Mouse (Mus musculus) stomach, embryonic 15.5 days (tissue): ENCODE results near the gene Gpatch2l. TPM values are rescaled to one million over a fixed set of nuclear protein-coding genes. Genes with fewer than 3 reads are reported as not detected.

ENCODE experiments used
- ATAC-seq: fragments of 200-750 bp; cut with Nextera tagmentation; 2 replicates; pipeline ENCODE4 v1.8.0; 2017; ENCODE audit warnings: low read depth, moderate number of reproducible peaks, moderate TSS enrichment; ENCODE audit not compliant: insufficient read depth, low FRiP score
- H3K27ac ChIP-seq: fragments of 300-500 bp; sonication (generic); 2 replicates; pipeline ENCODE4 v1.5.1; 2015; ENCODE audit warnings: mild to moderate bottlenecking, inconsistent platforms
- H3K27me3 ChIP-seq: fragments of 300-500 bp; sonication (generic); replicated peaks from 2 replicates; pipeline ENCODE4 v1.6.1; 2015; ENCODE audit warnings: inconsistent platforms
- H3K36me3 ChIP-seq: fragments of 300-500 bp; sonication (generic); 2 replicates; pipeline ENCODE4 v1.6.1; 2015; ENCODE audit warnings: inconsistent platforms
- H3K4me1 ChIP-seq: fragments of 300-500 bp; sonication (generic); 2 replicates; pipeline ENCODE4 v1.6.1; 2015; ENCODE audit warnings: inconsistent platforms
- H3K4me2 ChIP-seq: fragments of 300-500 bp; sonication (generic); 2 replicates; pipeline ENCODE4 v1.6.1; 2015; ENCODE audit warnings: mild to moderate bottlenecking, inconsistent platforms
- H3K4me3 ChIP-seq: fragments of 300-500 bp; sonication (generic); replicated peaks from 2 replicates; pipeline ENCODE4 v1.5.1; 2015; ENCODE audit warnings: inconsistent platforms
- H3K9ac ChIP-seq: fragments of 300-500 bp; sonication (generic); 2 replicates; pipeline ENCODE4 v1.6.1; 2015; ENCODE audit warnings: inconsistent platforms
- H3K9me3 ChIP-seq: fragments of 300-500 bp; sonication (generic); 2 replicates; pipeline ENCODE4 v1.6.1; 2016; ENCODE audit warnings: inconsistent platforms
- WGBS: fragments of 180-500 bp; shearing (Covaris S2); methylation state at CpG from one replicate; pipeline ENCODE4 v1.1.7; 2015; 5-methylcytosine and 5-hydroxymethylcytosine counted together
- polyA plus RNA-seq: library from polyadenylated mRNA; unstranded; fragments of >200 nt; fragmentation: Nextera tagmentation; extraction: Ambion mirVana; gene quantifications from 2 replicates; pipeline ENCODE4 v1.2.1, GENCODE M21; 2015

The Gpatch2l gene
- polyA plus RNA-seq, 1 experiment from 2014 or later = 13.8 TPM

DNA sequence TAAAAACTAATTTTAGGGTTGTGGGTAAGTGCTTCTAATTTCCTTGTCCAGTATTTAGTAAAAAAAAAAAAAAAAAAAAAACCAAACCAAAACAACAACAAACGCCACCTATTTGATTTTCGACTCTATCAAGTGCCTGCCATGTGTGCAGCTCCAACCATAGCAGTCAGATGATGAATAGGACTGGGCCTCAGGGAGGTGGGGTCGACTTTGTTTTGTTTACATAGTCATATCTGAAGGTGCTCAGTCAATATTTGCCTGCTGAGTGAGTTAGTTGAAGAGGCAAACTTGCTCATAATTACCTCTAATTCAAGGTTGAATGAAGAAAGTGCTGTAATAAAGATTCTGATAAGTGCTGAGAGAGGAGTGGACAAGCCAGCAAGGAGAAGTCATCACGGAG, 7.4 kb upstream of the Gpatch2l start:
- Histone ChIP-seq H3K4me1 (no peaks in the 10 kb centered on the region), H3K36me3 (no peaks in the 10 kb centered on the region), H3K27ac (no peak overlapping the region), H3K4me2 (no peak overlapping the region), H3K27me3 (no peaks in the 10 kb centered on the region), H3K9ac (no peak overlapping the region), H3K9me3 (no peaks in the 10 kb centered on the region), H3K4me3 (no peak overlapping the region)
- WGBS = 40% methylated on average over 4 of the region's 4 CpGs
- ATAC-seq = peak; percentile 93

DNA sequence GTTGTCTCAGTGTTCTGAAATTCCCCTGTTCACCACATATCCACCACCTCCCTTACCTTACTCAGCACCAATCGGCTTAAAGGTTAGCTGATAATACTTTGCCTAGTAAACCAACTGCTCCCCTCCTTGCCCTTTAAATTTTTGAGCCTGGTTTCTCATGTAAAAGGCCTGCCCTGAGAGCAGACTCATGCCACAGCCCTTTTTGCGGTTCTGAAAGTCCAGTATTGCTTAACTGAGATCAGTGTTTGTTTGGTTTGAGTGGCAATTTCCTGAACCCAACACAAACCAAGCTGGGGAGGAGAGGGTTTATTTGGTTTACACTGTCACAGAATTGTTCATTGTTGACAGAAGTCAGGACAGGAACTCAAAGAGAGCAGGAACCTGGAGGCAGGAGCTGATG, 2.9 kb upstream of the Gpatch2l start:
- H3K9me3 ChIP-seq = no peaks in the 10 kb centered on the region
- H3K27me3 ChIP-seq = no peaks in the 10 kb centered on the region
- H3K36me3 ChIP-seq = no peaks in the 10 kb centered on the region
- no peak for ATAC-seq
- H3K4me2 ChIP-seq = no peak overlapping the region
- no peak overlapping the region for H3K4me3 ChIP-seq
- WGBS = 58% methylated on average over 2 of the region's 2 CpGs
- no peak overlapping the region for H3K27ac ChIP-seq
- H3K4me1 ChIP-seq = peaks cover 5% of the 10 kb centered on the region; the same call in 1 of the 2 replicates
- H3K9ac ChIP-seq = no peak overlapping the region

DNA sequence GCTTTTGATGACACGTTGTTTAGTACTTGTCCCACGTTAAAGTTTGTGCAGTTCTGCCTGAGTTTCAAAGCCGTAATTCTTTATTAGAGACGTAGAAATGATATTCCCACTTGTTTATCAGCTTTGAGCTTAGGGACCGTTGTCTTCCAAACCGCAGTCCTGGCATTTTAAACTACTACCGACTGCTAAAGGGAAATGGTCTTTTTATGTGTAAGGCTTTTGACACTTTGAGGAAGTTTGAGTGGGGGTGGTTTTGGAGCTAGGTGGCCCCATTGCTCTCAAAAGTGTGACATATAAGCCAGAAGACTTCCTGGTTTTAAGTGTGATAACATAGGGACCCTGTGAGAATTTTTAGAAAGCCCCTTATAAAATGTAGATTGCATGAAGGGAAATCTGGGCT, 905 bp downstream of the Gpatch2l start:
- H3K27me3 ChIP-seq = no peaks in the 10 kb centered on the region
- peak overlapping the region; percentile 89 for H3K4me3 ChIP-seq
- H3K36me3 ChIP-seq = peaks cover 11% of the 10 kb centered on the region; the same call in 1 of the 2 replicates
- peaks cover 5% of the 10 kb centered on the region; the same call in 1 of the 2 replicates for H3K4me1 ChIP-seq
- H3K9ac ChIP-seq = peak overlapping the region; percentile 73; the same call in 1 of the 2 replicates
- no peak overlapping the region for H3K27ac ChIP-seq
- peak overlapping the region; percentile 72 for H3K4me2 ChIP-seq
- ATAC-seq = no peak
- no peaks in the 10 kb centered on the region for H3K9me3 ChIP-seq
- 10% methylated on average over 7 of the region's 7 CpGs for WGBS

DNA sequence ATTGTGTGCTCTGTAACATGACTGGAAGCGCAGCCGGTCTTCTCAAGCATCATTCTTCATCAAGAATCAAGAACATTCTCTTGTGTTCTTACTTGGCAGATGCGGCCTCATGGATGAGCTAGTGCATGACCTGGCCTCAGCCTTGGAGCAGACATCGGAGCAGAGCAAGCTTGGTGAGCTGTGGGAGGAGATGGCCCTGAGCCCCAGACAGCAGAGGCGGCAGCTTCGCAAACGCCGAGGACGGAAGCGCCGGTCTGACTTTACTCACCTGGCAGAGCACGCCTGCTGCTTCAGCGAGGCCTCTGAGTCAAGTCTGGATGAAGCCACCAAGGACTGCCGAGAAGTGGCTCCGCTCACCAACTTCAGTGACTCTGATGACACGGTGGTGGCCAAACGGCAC, 2.3 kb downstream of the Gpatch2l start:
- Histone ChIP-seq H3K4me1 (peaks cover 5% of the 10 kb centered on the region; the same call in 1 of the 2 replicates), H3K9me3 (no peaks in the 10 kb centered on the region), H3K4me3 (no peak overlapping the region), H3K36me3 (peaks cover 11% of the 10 kb centered on the region; the same call in 1 of the 2 replicates), H3K27me3 (no peaks in the 10 kb centered on the region), H3K4me2 (no peak overlapping the region), H3K27ac (no peak overlapping the region), H3K9ac (no peak overlapping the region)
- WGBS = 93% methylated on average over 17 of the region's 17 CpGs
- ATAC-seq = no peak

DNA sequence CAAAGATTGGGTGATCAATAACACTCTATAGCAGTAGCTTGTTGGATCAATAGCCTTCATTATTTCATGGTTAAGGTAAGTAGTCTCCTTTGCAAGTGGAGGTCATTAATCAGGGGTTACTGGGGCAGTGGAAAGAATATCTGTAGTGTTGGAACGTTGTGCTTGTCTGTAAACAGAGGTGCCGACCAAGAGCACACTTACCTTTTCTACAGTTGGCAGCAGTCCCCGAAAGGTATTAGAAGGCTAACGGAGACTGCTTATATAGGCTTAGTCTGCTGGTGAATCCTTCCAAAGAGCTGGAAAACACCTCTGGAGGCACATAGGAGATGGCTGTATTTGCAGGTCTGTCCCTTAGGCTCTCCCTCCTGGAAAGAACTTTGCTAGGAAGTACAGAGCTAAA, 8.5 kb downstream of the Gpatch2l start:
- Histone ChIP-seq H3K9ac (no peak overlapping the region), H3K27ac (no peak overlapping the region), H3K9me3 (no peaks in the 10 kb centered on the region), H3K4me2 (no peak overlapping the region), H3K36me3 (0 out of 2 replicates have a peak, but pooled peaks cover 6% of the 10 kb centered on the region), H3K27me3 (no peaks in the 10 kb centered on the region), H3K4me1 (no peaks in the 10 kb centered on the region), H3K4me3 (no peak overlapping the region)
- 44% methylated on average over 4 of the region's 4 CpGs for WGBS
- no peak for ATAC-seq

DNA sequence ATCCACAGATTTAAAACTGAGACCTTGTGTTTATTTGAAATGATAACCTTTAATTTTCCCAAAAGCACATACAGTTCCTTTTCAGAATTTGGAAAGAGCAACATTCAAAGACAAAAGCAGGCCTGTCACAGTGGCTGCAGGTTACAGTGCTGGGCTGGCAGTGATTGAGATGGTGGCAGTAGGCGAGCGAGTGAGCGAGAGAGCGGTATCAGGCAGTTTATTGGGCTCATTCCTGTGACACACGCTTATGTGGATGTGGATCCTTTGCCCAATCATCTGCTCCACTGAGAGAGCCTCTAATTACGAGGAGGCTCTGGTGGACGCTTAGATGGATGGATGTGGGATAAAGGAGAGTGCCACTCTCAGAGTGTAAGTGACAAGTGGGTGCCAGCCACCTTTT, 13.3 kb downstream of the Gpatch2l start:
- no peak for ATAC-seq
- Histone ChIP-seq H3K9ac (no peak overlapping the region), H3K36me3 (no peaks in the 10 kb centered on the region), H3K4me2 (no peak overlapping the region), H3K9me3 (no peaks in the 10 kb centered on the region), H3K4me3 (no peak overlapping the region), H3K27ac (no peak overlapping the region), H3K27me3 (no peaks in the 10 kb centered on the region), H3K4me1 (no peaks in the 10 kb centered on the region)
- WGBS = 90% methylated on average over 7 of the region's 7 CpGs

DNA sequence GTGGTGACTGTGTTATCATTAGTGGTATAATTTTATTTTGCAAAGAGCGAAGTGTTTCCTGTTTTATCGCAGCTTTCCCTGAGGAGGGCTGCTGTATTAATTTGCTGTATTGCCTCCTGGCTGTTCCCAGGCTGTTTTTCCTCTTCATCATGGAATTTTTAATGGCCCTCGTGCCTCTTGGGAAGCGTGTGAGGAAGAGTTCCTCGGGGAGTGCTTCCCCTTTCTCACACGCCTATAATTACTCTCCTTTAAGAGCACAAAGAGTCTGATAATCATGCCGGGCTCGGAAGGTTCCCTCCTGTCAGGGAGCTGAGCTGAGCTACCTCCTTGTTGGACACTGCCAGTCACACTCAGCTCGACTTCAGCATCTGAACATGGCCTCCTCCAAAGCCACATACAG, 30.0 kb downstream of the Gpatch2l start:
- WGBS = 83% methylated on average over 9 of the region's 9 CpGs
- H3K27ac ChIP-seq = no peak overlapping the region
- H3K9me3 ChIP-seq = no peaks in the 10 kb centered on the region
- H3K36me3 ChIP-seq = peaks cover 15% of the 10 kb centered on the region
- no peaks in the 10 kb centered on the region for H3K4me1 ChIP-seq
- no peak overlapping the region for H3K9ac ChIP-seq
- no peak overlapping the region for H3K4me2 ChIP-seq
- H3K4me3 ChIP-seq = no peak overlapping the region
- H3K27me3 ChIP-seq = no peaks in the 10 kb centered on the region
- no peak for ATAC-seq

DNA sequence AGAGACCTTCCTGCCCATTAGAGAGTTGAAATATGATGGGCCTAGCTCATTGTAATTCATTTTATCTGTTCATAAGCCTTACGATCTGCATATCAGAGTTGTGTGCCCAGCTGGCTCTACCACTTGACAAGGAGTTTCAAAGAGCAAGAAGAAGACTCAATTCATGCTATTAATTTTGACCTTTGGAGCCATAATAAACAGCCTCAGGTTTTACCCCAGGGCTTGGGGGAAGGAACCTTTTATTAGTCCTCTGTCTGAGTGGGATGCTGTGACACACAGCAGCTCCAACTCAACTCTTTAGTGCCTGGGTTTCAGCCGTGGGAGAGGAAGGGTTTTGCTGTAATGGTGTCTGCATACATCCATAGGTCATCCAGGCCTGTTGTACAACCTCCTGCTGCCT, 32.6 kb downstream of the Gpatch2l start:
- no peak overlapping the region for H3K9ac ChIP-seq
- no peak overlapping the region for H3K27ac ChIP-seq
- no peaks in the 10 kb centered on the region for H3K27me3 ChIP-seq
- no peak overlapping the region for H3K4me3 ChIP-seq
- 50% methylated on average over 2 of the region's 2 CpGs for WGBS
- H3K36me3 ChIP-seq = peaks cover 7% of the 10 kb centered on the region
- ATAC-seq = no peak
- H3K4me2 ChIP-seq = no peak overlapping the region
- H3K9me3 ChIP-seq = no peaks in the 10 kb centered on the region
- H3K4me1 ChIP-seq = no peaks in the 10 kb centered on the region

DNA sequence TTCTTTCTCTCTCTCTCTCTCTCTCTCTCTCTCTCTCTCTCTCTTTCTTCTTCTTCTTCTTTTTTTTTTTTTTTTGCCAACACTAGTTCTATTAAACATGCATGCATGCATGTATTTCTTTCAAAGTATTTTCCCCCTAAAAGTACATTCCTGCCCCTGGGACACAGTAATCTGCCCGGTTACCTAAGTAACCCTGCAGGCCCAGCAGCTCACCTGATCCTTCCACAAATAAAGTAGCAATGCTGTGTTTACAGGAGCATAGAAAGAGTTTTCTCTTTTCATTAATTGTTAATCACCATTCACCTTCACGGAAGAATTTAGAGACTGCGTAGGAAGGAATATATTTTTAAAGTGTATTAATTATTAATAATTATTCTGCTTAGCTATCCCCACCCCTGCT, 34.1 kb downstream of the Gpatch2l start:
- no peak overlapping the region for H3K9ac ChIP-seq
- H3K4me3 ChIP-seq = no peak overlapping the region
- H3K9me3 ChIP-seq = no peaks in the 10 kb centered on the region
- no peaks in the 10 kb centered on the region for H3K4me1 ChIP-seq
- H3K27ac ChIP-seq = no peak overlapping the region
- no peak for ATAC-seq
- H3K36me3 ChIP-seq = peaks cover 5% of the 10 kb centered on the region
- H3K4me2 ChIP-seq = no peak overlapping the region
- WGBS = 73% methylated on average over 3 of the region's 3 CpGs
- no peaks in the 10 kb centered on the region for H3K27me3 ChIP-seq

DNA sequence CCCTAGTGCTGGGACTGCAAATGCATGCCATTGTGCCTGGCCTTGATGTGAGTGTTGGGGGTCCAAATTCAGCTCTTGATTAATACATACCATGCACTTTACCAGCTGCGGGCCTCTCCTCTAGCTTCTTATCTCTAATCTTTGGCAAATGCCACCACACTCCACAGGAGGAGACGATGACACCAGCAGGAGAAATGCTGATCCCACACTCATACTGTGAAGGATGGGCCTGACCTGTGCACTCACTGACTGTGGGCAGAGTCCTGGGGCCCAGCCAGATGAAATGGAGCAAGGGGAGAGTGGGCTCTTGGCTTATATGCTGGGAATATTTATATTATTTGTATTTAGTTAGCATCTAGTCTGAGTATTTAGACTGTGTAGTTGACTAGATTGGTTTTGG, 34.8 kb downstream of the Gpatch2l start:
- Histone ChIP-seq H3K9me3 (no peaks in the 10 kb centered on the region), H3K27ac (no peak overlapping the region), H3K4me3 (no peak overlapping the region), H3K36me3 (peaks cover 4% of the 10 kb centered on the region), H3K9ac (no peak overlapping the region), H3K4me1 (no peaks in the 10 kb centered on the region), H3K27me3 (no peaks in the 10 kb centered on the region), H3K4me2 (no peak overlapping the region)
- ATAC-seq = no peak
- WGBS = 66% methylated on average over 2 of the region's 2 CpGs

DNA sequence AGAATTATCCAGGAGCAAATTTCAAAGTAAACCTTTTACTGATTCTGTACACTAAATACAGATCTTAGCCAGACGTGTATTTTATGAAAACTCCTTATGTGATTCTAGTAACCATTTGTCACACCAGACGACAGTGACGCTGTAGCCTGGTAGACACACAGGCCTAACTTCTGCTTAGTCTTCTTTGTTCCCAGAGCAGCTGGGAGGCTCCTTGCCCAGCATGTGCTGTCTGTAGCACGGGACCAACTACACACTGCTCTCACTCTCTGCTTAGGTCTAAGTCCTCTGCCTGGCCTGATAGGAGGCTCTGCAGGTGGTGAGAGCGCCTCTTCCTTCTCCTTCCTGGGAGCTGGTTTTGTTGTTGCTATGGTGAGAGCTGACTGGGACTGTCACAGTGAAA, 35.2 kb downstream of the Gpatch2l start:
- 51% methylated on average over 5 of the region's 5 CpGs for WGBS
- Histone ChIP-seq H3K9ac (no peak overlapping the region), H3K36me3 (peaks cover 1% of the 10 kb centered on the region; the same call in 1 of the 2 replicates), H3K4me3 (no peak overlapping the region), H3K27me3 (no peaks in the 10 kb centered on the region), H3K9me3 (no peaks in the 10 kb centered on the region), H3K4me2 (no peak overlapping the region), H3K27ac (no peak overlapping the region), H3K4me1 (no peaks in the 10 kb centered on the region)
- ATAC-seq = no peak

DNA sequence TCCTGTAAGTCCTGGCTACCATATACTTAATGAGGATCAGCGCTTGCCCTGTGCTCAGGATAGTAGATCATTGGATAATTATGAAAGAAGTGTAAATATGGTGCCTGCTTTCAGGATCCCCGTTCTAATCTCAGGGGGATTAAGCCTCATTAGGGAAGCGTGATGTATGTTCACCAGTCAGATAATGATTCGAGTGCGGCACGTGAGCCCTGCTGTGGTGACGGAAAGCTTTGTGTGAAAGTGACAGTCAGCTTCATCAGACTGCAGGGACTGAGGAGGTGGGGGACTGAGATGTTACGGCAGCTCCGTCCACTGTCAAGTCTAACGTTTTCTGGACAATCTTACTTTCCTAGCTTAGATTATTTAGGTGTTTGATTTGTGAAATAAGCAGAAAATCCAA, 38.3 kb downstream of the Gpatch2l start:
- WGBS = 61% methylated on average over 10 of the region's 10 CpGs
- Histone ChIP-seq H3K4me3 (no peak overlapping the region), H3K36me3 (peaks cover 7% of the 10 kb centered on the region), H3K4me2 (no peak overlapping the region), H3K9me3 (no peaks in the 10 kb centered on the region), H3K4me1 (no peaks in the 10 kb centered on the region), H3K27me3 (no peaks in the 10 kb centered on the region), H3K27ac (no peak overlapping the region), H3K9ac (no peak overlapping the region)
- no peak for ATAC-seq

DNA sequence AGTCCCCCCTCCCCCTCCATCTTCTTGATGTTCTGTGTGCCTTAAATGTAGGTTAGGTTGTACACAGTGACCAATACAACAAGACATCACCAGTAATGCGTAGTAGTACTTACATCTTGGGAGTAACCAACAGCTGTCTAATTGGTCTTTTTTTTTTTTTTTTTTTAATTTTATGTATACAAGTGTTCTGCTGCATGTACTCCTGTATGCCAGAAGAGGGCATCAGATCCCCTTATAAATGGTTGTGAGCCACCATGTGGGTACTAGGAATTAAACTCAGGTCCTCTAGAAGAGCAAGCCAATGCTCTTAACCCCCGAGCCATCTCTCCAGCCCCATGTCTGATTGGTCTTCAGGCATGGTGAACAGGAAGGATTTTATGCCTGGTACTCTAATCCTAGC, 44.0 kb downstream of the Gpatch2l start:
- Histone ChIP-seq H3K9ac (no peak overlapping the region), H3K4me3 (no peak overlapping the region), H3K36me3 (peaks cover 21% of the 10 kb centered on the region), H3K27me3 (no peaks in the 10 kb centered on the region), H3K27ac (no peak overlapping the region), H3K9me3 (no peaks in the 10 kb centered on the region), H3K4me2 (no peak overlapping the region), H3K4me1 (no peaks in the 10 kb centered on the region)
- ATAC-seq = no peak
- 91% methylated on average over 2 of the region's 2 CpGs for WGBS
